Mouse (Mus musculus) v-Abl transformed pro-B cells (cell line): ENCODE data around the gene Sbf1.

Source experiments
- in situ Hi-C, 2 experiments: fragments of 400-800 bp; cut with MboI; formaldehyde crosslinking; loops; one replicate each; pipeline ENCODE4 v1.15.1; 2025; ENCODE audit not compliant: unreplicated experiment in 2 of 2

The Sbf1 gene

DNA sequence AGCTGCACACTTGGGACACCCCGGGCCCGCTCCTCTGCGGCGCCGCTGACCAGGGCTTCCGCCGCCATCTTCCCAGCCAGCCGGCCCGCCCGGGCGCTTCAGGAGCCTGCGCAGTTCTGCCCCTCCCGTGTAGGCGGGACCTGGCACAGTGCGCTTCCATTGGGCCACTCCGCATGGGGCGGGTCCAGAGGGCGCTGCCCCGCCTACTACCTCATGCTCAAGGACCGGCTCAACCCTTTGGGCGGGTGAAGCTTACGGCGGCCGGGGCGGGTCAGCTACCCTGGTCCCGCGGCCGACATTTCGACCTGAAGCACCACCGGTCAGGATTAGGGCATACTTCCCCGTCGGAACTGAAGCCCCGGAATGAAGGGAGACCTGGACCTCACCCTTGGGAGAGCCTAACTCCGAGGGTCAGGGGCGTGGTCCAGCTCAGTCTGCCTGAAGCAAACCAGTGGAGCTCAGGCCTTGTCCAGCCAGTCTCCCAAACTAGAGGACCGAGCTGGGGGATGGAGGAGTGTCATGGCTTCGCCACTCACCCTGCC lies at the start of gene Sbf1:
Sbf1 (minus strand) TSS at position 122 of the 542 bp plus-strand sequence.
- in situ Hi-C loops, result no loop called here

DNA sequence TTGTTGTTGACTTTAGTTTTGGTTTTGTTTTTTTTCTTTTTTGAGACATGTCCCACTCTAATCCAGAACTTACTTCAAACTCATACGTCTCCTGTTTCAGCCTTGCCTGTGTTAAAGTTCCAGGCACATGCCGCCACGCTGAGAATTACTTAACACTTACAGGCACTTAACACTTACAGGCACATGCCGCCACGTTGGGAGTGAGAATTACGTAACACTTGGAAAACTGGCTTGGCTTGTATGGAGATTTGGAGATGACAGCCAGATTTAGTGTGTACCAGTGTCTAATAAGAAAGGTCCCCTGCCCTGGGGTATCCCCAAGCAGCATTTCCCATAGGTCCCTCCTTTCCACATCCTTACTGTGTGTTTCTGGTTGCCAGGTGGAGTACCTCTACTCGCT lies 47.9 kb upstream of the Sbf1 start:
- in situ Hi-C loops, result no loop called here

DNA sequence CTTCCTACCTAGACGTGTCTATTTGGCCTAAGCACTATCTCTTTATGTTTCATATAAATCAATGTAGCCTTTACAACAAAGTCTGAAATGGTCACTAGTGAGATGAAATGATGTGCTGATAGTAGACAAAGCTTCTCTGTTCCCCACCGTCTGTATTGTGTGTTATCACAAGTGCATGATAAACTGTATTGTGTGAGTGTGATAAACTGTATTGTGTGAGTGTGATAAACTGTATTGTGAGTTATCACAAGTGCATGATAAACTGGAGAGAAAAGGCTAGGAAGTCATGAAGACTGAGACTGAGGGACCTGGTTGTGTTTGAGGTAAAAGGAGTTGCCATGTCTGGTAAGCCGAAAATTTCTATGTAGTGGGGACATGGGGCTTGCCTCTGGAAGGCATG lies 43.7 kb upstream of the Sbf1 start:
- in situ Hi-C loops, result loop anchor here in 1 of 2 experiments (10.0 kb wide), 1 partner anchor 144 kb away; the partner anchor contains the start of gene Ppp6r2

DNA sequence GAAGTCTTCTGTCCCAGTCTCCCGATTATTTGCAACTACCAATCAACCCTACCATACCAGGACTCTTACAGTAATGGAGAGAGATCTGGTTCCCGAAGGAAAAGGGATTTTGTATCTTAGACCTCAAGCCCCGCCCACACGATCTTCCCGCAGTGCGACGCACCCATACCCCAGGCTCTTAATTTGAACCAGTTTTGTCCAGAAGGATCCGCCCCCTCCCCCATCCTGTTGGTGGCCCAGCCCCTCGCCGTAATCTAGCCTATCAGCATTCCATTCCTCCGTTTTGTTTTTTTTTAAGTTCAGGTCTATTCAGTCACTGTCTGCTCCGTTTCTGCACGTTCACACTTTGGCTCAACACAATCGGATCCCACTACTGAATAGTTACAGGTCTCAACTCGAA lies 41.3 kb upstream of the Sbf1 start:
- in situ Hi-C loops, result loop anchor here in 1 of 2 experiments (10.0 kb wide), 1 partner anchor 142 kb away; the partner anchor contains the start of gene Ppp6r2

DNA sequence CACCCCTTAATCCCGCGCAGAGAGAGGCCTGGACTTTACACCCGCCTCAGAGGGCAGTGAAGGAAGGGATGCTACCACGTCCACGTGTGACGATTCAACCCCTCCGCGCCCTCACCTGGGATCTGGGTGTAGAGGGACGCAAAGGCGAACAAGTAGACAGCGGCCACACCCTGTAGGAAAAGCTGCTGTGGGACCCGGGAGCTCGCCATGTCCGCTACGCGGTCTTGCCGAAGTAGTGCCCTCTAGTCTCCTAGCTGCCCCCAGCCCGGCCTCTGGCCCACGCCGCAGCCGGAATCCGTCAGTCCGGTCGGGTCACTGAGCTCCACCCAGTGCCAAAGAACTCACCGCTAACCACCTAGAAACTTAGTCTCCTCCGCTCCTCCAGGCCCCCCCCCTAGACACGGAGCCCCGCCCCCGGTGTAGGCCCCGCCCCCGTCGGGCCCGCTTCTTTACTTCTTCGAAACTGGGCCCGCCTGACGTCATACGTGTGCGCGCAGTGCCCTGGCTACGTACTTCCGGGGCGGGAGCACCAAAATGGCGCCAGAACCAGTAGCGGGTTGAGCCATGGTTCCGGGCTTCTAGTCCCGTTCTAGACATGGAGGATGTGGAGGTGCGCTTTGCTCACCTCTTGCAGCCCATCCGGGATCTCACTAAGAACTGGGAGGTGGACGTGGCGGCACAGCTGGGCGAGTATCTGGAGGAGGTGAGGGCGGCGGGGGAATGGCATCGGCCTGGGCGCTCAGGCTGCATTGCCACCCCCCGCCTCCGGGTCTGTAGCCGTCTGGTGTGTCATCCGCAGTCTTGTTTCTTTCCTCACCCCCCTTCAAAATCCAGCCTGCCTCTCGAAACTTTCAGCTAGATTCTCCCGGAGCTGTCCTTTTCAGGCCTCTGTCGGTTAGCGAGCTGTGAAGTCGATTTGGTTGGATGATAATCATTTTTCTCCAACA lies 40.4 kb upstream of the Sbf1 start, which contains the start of the genes Lmf2 and Ncaph2:
Lmf2 (minus strand) TSS at position 419 of the 947 bp plus-strand sequence.
Ncaph2 (plus strand) TSS at position 479 of the 947 bp plus-strand sequence.
- in situ Hi-C loops, result loop anchor here in 1 of 2 experiments (10.0 kb wide), 1 partner anchor 141 kb away; the partner anchor contains the start of gene Ppp6r2

DNA sequence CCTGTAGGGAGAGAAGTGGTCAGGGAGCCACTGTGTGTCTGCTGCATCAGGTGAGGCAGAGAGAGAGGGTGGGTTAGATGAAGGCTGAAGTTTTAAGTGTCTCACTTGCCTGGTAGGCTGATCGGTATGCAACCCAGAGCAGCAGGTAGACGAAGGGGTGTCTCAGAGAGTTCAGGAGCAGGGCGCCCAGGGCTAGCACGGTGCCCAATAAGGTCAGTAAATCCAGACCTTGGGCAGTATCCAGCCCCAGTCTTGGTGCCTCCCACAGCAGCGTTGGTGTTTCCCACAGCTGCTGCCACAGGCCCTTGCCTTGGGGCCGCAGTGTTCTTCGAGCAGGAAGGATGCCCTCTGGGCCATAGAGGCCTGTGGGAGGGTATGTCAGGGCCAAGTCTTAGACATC lies 39.3 kb upstream of the Sbf1 start:
- in situ Hi-C loops, result loop anchor here in 1 of 2 experiments (10.0 kb wide), 1 partner anchor 140 kb away; the partner anchor contains the start of gene Ppp6r2

DNA sequence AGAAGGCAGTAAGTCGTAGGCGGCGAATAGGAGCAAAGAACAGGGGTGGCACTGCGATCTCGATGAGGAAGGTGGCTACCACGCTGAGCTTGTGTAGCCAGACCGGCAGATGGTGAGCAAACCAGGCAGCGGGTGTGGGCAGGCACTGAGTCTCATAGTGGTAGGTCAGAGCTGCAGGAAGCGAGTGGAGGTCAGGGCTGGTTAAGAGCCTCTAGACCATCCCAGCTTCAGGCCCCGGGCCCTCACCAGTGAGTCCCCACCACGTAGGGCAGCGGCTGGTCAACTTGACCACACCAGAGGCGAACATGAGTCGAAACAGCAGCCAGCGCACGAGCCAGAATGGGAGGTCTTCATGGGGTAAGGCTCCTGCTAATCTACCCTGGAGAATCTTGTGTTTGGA lies 38.7 kb upstream of the Sbf1 start:
- in situ Hi-C loops, result loop anchor here in 1 of 2 experiments (10.0 kb wide), 1 partner anchor 139 kb away; the partner anchor contains the start of gene Ppp6r2

DNA sequence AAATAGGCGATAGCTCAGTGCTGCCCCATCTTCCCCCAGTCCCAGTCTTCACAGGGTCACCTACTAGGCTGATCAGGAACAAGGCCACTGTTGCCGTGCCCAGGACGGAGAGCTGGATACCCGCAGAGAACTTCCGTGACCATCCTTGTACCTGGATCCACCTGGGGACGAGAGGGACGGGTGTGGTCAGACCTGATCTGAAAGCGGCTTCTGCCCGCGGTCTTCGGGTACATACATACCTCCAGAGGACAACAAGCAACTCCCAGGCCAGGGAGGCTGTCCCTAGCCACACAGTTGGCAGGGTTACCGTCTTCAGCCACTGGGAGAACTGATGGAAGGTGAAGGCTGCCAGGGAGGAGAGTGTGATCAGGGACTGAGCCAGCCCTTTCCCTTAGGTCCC lies 37.7 kb upstream of the Sbf1 start:
- in situ Hi-C loops, result loop anchor here in 1 of 2 experiments (10.0 kb wide), 1 partner anchor 138 kb away; the partner anchor contains the start of gene Ppp6r2

DNA sequence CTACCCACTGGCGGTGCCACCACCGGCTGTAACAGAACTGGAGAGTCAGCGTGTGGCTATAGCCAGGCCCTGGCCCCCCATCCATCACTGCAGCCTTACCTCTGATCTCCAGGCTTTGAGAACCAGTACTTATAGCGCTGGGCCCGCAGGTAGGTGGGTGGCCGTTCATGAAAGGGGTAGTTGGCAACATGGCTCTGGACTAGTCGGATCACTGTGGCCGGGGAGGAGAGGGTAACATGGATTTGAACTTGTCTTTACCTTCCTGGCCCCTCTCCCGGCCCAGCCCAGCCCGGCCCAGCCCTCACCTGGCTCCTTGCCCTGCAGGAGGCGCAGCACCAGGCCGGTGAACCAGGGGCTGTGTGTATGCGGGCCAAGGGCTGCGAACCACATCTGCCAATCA lies 36.9 kb upstream of the Sbf1 start:
- in situ Hi-C loops, result loop anchor here in 1 of 2 experiments (10.0 kb wide), 1 partner anchor 137 kb away; the partner anchor contains the start of gene Ppp6r2

DNA sequence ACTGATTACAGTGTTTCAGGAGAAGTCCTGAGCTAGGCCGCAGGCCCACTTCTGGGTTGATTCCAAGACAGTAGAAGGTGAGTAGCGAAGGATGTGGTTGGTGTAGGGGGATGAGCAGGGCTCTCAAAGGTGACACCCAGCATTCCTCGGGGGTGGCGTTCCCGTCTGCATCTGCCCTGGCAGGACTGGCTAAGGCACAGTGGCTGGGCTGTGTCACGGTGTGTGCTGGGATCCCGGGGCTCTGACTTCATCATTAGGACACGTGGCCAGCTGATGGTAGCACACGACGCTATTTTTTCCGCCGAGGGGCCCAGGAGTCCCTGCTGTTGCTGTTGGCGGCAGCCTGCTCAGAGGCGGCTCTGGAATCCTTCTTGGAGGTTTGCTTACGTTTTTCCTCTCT lies 36.2 kb upstream of the Sbf1 start:
- in situ Hi-C loops, result loop anchor here in 1 of 2 experiments (10.0 kb wide), 1 partner anchor 137 kb away; the partner anchor contains the start of gene Ppp6r2

DNA sequence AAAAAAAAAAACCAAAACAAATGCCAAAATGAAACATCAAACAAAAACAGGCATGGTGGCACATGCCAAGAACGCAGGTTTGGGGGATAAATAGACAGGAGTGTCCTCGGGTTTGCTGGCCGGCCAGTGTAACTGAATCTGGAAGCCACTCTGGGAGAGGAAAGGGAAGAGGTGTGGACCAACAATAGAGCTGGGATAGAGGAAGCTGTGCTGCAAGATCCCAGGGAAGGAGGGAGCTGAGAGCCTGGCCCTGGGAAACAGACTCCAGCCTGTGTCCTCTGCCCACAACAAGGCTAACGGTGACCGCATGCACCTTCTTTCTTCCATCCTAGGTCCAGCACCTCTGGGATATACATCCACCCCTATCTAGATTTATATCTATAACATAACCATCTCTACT lies 35.3 kb upstream of the Sbf1 start:
- in situ Hi-C loops, result loop anchor here in 1 of 2 experiments (10.0 kb wide), 1 partner anchor 136 kb away; the partner anchor contains the start of gene Ppp6r2

DNA sequence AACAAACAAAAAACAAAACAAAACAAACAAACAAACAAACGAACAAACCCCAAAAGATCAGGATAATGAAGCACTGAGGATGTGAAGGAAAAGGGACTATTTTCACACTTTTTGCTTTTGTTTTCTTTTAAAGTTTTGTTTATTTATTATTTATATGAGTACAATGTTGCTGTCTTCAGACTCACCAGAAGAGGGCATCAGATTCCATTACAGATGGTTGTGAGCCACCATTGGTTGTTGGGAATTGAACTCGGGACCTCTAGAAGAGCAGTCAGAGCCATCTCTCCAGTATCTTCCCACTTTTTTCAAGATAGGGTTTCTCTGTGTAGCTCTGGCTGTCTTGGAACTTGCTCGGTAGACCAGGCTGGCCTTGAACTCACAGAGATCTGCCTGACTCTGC lies 28.2 kb upstream of the Sbf1 start:
- in situ Hi-C loops, result loop anchor here in 1 of 2 experiments (5.0 kb wide), 1 partner anchor 36 kb away; no protein-coding TSS in a partner anchor

DNA sequence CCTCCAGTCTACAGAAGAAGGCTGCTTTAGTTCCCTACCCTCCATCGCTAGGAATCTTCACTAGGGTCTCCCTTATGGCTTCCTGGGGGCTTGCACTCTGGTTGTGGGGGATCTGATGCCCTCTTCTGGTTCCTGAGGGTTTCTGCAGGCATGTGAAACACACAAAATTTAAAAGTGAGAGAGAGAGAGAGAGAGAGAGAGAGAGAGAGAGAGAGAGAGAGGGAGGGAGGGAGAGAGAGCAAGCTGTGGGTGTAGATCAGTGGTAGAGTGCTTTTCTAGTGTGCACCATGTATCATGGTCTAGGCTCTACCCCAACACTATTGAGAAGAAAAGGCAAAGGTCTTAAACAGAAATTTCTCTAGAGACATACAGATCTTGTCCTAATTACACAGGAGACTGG lies 26.6 kb upstream of the Sbf1 start:
- in situ Hi-C loops, result loop anchor here in 1 of 2 experiments (5.0 kb wide), 1 partner anchor 34 kb away; no protein-coding TSS in a partner anchor

DNA sequence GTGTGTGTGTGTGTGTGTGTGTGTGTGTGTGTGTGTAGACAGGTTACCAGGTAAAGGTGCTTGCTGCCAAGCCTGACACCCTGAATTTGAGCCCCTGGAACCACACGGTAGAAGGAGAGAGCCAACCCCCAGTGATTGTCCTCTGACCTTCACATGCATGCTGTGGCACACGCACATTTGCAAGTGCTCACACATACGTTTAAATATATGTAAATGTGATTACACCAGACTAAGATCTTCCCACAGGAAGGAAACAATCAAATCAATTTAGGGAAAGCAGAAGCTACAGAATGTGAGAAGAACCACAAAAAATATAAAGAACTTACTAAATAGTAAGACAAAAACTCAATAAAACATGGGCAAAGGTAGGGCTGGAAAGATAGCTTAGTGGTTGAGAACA lies 25.0 kb upstream of the Sbf1 start:
- in situ Hi-C loops, result loop anchor here in 1 of 2 experiments (5.0 kb wide), 1 partner anchor 33 kb away; no protein-coding TSS in a partner anchor

DNA sequence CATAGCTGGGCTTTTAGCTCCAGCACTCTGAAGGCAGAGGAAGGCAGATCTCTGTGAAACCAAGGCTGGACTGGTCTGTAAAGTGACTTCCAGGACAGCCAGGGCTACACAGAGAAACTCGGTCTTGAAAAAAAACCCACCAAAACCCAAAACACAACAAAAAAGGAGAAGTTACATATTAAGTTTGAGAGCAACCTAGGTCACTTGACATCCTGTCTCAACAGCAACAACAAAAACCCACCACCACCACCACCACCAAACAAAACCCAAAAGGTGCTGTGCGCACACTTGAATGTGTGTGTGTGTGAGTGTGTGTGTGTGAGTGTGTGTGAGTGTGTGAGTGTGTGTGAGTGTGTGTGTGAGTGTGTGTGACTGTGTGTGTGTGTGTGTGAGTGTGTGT lies 24.6 kb upstream of the Sbf1 start:
- in situ Hi-C loops, result loop anchor here in 1 of 2 experiments (5.0 kb wide), 1 partner anchor 32 kb away; no protein-coding TSS in a partner anchor

DNA sequence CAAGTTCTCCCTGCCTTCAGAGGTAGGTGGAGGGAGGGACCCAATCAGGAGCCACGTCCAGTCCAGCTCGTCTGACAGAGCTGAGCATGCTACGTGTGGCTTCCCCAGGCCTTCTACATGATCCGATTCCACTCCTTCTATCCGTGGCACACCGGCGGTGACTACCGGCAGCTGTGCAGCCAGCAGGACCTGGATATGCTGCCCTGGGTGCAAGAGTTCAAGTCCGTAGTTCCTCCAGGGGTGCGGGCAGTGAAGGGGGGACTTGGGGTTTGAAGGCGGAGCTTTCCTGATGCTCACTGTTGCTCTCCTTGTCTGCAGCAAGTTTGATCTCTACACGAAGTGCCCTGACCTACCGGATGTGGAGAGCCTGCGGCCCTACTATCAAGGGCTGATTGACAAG lies 21.3 kb upstream of the Sbf1 start:
- in situ Hi-C loops, result no loop called here

DNA sequence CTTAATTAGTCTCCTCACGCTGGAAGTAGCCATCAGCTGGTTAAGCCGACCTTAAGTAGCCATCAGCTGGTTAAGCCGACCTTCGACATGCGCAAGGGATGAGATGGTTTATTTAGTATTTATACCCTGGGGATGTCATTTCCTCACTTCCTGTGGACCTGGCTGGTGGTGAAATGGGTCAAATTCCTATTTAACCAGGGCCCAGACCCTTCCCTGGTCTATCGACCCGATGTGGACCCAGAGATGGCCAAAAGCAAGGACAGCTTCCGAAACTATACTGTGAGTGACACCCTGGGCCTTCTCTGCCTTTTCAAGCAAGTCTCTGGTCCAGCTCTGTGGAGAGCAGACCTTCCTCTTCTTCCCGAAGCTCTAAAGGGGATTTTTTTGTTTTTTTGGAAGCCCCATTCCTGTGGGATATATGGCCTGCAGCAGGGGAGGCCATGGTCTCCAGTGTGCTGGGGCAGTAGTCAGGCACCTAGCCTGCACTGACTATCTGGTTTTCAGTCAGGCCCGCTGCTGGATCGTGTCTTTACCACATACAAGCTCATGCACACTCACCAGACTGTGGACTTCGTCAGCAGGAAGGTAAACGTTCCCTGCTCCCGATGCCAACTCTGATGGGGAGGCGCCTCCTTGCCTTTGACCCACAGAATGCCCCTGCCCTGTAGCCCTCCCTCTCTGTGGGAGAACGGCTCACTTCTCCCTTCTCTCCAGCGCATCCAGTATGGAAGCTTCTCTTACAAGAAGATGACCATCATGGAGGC lies 19.8 kb upstream of the Sbf1 start:
- in situ Hi-C loops, result no loop called here

DNA sequence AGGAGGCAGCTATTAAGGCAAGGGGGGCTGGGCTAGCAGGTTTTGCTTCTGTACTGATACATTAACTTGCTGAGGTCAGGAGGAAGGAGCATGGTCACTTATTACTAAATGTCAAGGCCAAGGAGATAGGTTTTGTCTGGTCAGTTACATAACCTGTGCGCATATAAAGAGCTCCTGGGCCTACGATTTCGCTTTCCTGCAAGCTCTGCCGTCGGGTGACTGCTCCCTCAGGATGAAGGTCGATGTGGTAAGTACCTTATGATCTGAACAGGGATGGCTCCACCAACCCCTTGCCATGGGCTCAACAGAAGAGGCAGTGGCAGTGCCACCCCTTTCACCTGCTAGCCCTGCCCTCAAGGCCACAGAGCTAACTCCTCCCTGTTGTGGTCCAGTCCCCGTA lies 19.2 kb upstream of the Sbf1 start, which contains the start of gene Miox:
Miox (plus strand) TSS at position 128 of the 400 bp plus-strand sequence.
- in situ Hi-C loops, result no loop called here

DNA sequence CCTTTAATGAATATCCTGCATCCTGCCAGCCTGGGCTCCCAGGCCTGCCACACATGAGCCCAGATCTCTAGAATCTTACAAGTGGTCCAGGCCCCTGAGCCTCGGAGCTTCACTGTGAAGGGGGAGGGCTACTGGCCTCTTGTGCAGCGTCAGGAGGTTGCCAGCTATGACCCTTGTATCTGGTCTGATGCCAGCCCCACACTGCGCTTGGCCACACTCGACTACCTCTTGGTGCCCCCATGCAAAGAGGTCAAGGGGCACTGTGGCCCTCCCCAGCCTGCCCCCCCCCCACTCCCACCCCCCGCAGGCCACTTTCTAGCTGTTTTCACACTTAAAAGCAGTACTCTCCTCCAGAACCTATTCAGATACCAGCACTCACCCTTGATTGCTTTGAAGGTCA lies 11.3 kb upstream of the Sbf1 start:
- in situ Hi-C loops, result no loop called here

DNA sequence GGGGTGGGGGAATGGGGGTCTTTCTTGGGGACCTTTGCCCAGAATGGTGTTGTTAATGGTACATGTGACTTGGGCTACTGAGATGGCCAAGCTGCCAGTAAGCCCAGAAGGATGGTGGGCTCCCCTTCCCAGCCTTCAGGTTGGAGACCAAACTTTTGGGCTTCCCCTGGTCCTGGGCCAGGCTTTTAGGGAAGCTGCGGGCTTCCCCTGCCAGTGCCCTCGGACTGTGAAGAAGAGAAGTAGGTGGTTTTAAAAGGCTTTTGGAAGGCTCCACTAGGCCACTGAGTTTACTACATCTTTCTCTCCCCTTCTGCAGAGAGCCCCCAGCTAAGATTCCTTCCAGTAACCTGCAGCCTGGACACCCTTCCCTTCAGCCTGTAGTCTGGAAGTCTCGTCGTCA lies 8.5 kb upstream of the Sbf1 start:
- in situ Hi-C loops, result no loop called here
